Mouse (Mus musculus): ENCODE results near the gene Fxyd6.

DNA sequence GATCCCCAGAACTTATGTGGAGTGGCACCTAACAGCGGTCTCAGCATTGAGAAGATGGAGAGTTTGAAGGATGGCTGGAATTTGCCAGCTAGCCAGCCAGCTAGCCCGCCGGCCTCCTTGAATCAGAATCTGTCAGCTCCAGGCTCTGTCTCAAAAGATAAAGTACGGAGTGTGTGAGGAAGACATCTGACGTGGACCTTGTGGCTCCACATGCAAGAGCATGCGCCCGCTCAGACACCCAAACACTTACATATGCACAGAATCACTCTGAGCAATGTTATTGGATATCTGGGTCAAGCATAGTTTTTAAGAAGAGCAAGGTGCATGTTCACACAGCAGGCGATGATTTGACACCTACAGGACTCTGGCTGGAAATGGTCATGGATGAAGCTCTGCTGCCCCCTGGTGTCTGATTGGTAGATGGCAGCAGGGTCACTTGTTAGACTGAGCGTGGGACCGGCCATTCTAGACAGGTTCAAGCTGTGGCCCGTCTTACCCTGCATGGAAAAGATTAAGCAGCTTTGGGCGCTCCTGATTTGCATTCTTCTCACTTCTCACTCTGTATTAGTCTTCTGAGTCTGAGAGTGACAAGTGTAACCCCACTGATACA, 18.5 kb downstream of the Fxyd6 start:
- TF ChIP-seq ZC3H11A (IDR thresholded peaks at IDR 0.05; ENCODE audit: borderline replicate concordance, low read depth, low read length) (peak; percentile 99), CHD2 (IDR thresholded peaks at IDR 0.05; ENCODE audit: low read depth, low read length) (no peak), HCFC1 (IDR thresholded peaks at IDR 0.05; ENCODE audit: borderline replicate concordance, insufficient read depth, low read length) (no peak), ZNF384 (IDR thresholded peaks at IDR 0.05; ENCODE audit: low read depth, low read length) (no peak)

Data from ES-E14 (cell line).